Mouse (Mus musculus) C2C12 (cell line): ENCODE measurements at regions not wholly inside any gene's neighbourhood (a gene's known extent, or its start where the extent isn't known, plus 50 kb on each side); places are given as distances from the start of the nearest gene placed in this dataset.

Source experiments
- H3K27me3 ChIP-seq: one replicate; pipeline ENCODE4 v1.6.1; 2011; ENCODE audit not compliant: control insufficient read depth, insufficient read depth, insufficient read length
- H3K36me3 ChIP-seq: one replicate; pipeline ENCODE4 v1.6.1; 2011; ENCODE audit not compliant: control insufficient read depth, insufficient read depth
- H3K4me3 ChIP-seq: one replicate; pipeline ENCODE4 v1.5.1; 2011; ENCODE audit warnings: mild to moderate bottlenecking, control low read depth; ENCODE audit not compliant: poor library complexity, insufficient read depth, severe bottlenecking
- H3K79me2 ChIP-seq: one replicate; pipeline ENCODE4 v1.6.1; 2011; ENCODE audit not compliant: control insufficient read depth, insufficient read depth
- H3K79me3 ChIP-seq: one replicate; pipeline ENCODE4 v1.6.1; 2011; ENCODE audit warnings: low read depth, control low read depth
- H3ac ChIP-seq: one replicate; pipeline ENCODE3; 2011; ENCODE audit warnings: low read depth; ENCODE audit not compliant: control insufficient read depth, insufficient read length
- CEBPB ChIP-seq: IDR thresholded peaks from one replicate; pipeline ENCODE4 v1.6.1; 2011; ENCODE audit warnings: low read depth, mild to moderate bottlenecking, control low read depth, moderate library complexity
- CTCF ChIP-seq: IDR thresholded peaks from one replicate; pipeline ENCODE4 v1.5.1; 2011; ENCODE audit not compliant: control insufficient read depth, insufficient read depth, insufficient read length
- FOSL1 ChIP-seq: IDR thresholded peaks from one replicate; pipeline ENCODE4 v1.8.0; 2011; ENCODE audit warnings: mild to moderate bottlenecking, low read length; ENCODE audit not compliant: poor library complexity, insufficient read depth, severe bottlenecking
- MAX ChIP-seq: IDR thresholded peaks from one replicate; pipeline ENCODE4 v1.6.1; 2011; ENCODE audit warnings: mild to moderate bottlenecking, control low read depth
- MYOD1 ChIP-seq: IDR thresholded peaks from one replicate; pipeline ENCODE4 v1.6.1; 2011; ENCODE audit warnings: low read depth; ENCODE audit not compliant: control insufficient read depth, insufficient read length
- MYOG ChIP-seq: IDR thresholded peaks from one replicate; pipeline ENCODE4 v1.6.1; 2011; ENCODE audit not compliant: control insufficient read depth, insufficient read length; ENCODE audit errors: extremely low read depth
- USF1 ChIP-seq: IDR thresholded peaks from one replicate; pipeline ENCODE4 v1.6.1; 2011; ENCODE audit warnings: low read depth, mild to moderate bottlenecking, control low read depth, moderate library complexity

DNA sequence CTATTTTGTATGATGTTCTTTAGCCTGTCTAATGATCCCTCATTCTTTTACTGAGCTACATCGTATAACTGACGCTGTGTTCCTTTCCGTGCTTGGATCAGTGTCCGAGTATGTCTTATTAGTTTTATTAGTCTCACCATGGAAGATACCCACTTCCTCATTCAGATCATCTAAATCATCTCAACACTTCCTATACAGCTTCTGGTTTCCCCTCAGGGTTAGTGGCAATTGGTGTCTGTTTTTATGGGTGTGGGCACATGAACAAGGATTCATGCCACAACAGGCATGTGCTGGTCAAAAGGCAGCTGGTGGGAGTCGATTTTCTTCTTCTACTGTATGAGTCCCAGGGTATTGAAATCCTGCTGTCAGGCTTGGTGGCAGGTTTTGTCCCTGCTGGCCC lies 509.0 kb upstream of the Smim15 start:
- Histone ChIP-seq H3K79me3 (no peaks in the 10 kb centered on the region), H3K4me3 (no peak overlapping the region), H3ac (no peak overlapping the region), H3K36me3 (no peaks in the 10 kb centered on the region), H3K79me2 (no peaks in the 10 kb centered on the region), H3K27me3 (no peaks in the 10 kb centered on the region)
- TF ChIP-seq MYOG (no peak), MYOD1 (no peak), CTCF (no peak), MAX (no peak), CEBPB (no peak), USF1 (no peak), FOSL1 (no peak)

DNA sequence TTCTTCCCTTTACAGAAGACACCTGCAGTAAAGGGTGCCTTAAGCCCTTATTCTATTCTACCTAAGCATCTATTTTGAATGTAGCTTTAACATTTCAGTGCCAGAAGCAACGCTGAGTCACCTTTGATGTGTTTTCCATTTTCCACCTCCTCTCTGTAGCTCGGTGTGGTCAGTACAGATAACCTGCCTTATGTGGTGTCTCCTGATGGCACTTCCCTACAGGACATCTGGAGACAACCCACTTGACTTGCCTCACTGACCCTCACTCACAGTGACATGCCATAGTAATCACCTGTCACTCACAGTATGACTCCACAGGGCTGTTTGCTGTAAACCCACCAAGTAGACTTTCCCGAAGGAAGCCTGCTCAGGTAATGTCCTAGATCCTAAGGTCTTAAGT lies 510.9 kb upstream of the Smim15 start:
- Histone ChIP-seq H3K79me3 (no peaks in the 10 kb centered on the region), H3K27me3 (no peaks in the 10 kb centered on the region), H3K36me3 (no peaks in the 10 kb centered on the region), H3K4me3 (no peak overlapping the region), H3K79me2 (no peaks in the 10 kb centered on the region), H3ac (no peak overlapping the region)
- TF ChIP-seq FOSL1 (no peak), CEBPB (no peak), CTCF (no peak)

DNA sequence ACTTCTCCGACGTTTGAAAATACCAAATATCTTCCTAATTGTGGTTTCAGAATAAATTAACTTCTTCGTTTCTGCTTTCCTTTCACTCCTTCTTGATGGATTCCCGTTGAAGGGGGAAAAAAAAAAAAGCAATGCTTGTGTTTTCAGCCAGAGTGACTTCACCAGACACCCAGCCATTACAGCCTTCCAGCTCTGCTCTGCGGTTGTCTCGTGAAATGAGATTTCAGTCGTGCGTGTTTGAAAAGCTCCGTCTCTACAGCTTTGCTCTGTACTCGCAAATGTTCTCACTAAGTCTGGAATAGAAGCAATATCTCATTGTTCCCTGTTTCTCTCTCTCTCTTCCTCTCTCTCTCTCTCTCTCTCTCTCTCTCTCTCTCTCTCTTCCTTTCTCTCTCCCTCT lies 509.6 kb upstream of the Kif2a start:
- Histone ChIP-seq H3K27me3 (no peaks in the 10 kb centered on the region), H3ac (no peak overlapping the region), H3K4me3 (no peak overlapping the region), H3K79me3 (no peaks in the 10 kb centered on the region), H3K36me3 (no peaks in the 10 kb centered on the region), H3K79me2 (no peaks in the 10 kb centered on the region)
- no peak for TF ChIP-seq CTCF
- TF ChIP-seq MAX, result no peak
- no peak for TF ChIP-seq CEBPB
- no peak for TF ChIP-seq MYOD1
- no peak for TF ChIP-seq MYOG
- TF ChIP-seq USF1, result no peak
- no peak for TF ChIP-seq FOSL1

DNA sequence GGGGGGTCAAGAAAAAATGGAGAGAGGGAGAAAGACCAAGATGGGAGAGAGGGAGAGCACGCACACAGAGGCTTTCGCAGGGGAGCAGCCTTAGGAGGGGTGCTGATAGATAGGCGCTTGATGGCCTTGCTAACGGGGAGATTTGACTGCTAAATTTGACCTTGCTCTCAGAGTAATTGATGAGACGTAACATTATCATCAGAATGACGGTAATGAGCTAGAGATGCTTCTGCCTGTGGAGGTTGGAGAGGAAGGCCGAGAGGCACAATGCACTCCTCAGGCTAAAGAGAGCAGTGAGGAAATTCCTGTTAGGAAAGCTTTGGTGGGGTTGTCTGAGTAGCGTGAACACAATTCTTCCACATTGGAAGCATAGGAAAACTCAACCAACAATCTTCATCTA lies 509.1 kb upstream of the Kif2a start:
- Histone ChIP-seq H3ac (no peak overlapping the region), H3K79me3 (no peaks in the 10 kb centered on the region), H3K36me3 (no peaks in the 10 kb centered on the region), H3K79me2 (no peaks in the 10 kb centered on the region), H3K27me3 (no peaks in the 10 kb centered on the region), H3K4me3 (no peak overlapping the region)
- TF ChIP-seq MYOG, result no peak
- TF ChIP-seq CTCF, result no peak
- no peak for TF ChIP-seq MAX
- TF ChIP-seq CEBPB, result no peak
- TF ChIP-seq MYOD1, result no peak
- no peak for TF ChIP-seq FOSL1
- no peak for TF ChIP-seq USF1

DNA sequence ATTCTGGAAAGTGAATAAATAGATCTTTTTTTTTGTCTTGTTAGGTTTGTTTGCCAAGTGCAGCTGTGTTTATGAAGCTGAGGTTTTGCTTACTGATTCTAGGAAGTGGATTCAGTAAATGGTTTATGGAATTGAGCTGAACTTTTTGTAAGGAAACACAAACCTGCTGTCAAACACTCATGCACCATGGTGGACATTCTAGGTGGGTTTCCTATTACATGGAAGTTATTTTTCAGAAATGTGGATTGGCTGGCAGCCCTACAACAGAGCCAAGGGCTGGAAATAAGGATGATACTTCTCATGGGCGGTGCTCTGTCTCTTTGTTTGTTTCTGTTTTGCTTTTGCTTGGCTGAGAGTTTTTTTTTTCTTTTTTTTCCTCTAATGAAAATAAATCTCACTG lies 508.5 kb upstream of the Kif2a start:
- Histone ChIP-seq H3K79me2 (no peaks in the 10 kb centered on the region), H3ac (no peak overlapping the region)
- TF ChIP-seq USF1 (no peak), MYOG (no peak), MAX (no peak), FOSL1 (no peak), MYOD1 (no peak), CTCF (no peak), CEBPB (no peak)

DNA sequence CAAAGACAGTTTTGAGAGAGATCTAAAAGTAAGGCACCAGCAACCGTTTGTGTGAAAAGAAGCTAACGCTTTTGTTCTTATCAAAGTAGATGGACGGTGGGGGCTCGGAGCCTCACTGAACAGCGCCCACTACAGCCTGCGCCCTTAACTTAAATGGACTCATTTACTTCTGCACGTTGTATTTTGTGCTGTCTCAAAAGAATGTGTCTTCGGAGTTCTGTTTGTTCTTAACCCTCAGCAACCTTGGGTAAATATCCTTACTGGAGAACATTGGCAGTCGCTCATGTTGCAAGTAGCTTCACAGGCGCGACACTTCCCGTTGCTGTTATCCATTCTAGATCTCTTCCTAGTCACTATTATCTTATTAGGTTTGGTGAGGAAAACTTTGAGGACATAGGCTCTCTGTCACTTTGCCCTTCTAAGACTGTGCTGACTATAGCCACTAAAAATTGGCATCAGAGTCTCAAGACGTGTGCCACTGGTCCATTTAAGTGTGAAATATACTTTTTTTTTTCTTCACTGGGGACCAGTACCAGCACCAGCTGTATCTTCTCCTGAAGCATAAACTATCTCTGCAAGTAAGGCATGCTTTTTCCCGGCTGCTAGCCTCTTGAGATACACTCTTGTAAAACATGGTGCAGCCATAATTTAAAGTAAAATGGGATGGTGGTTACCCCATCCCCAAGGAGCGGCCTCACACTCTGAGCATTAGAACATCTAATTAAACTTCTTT lies 507.0 kb upstream of the Kif2a start:
- H3K27me3 ChIP-seq, result no peaks in the 10 kb centered on the region
- no peaks in the 10 kb centered on the region for H3K36me3 ChIP-seq
- H3K79me2 ChIP-seq, result no peaks in the 10 kb centered on the region
- H3K4me3 ChIP-seq, result no peak overlapping the region
- no peaks in the 10 kb centered on the region for H3K79me3 ChIP-seq
- H3ac ChIP-seq, result no peak overlapping the region
- TF ChIP-seq CEBPB (no peak), MYOD1 (no peak), CTCF (no peak), MYOG (no peak), USF1 (no peak), FOSL1 (no peak), MAX (no peak)

More for the DNA sequence above, 508.5 kb upstream of the Kif2a start:
- no peak overlapping the region for H3K4me3 ChIP-seq
- no peaks in the 10 kb centered on the region for H3K27me3 ChIP-seq
- H3K36me3 ChIP-seq, result no peaks in the 10 kb centered on the region
- H3K79me3 ChIP-seq, result no peaks in the 10 kb centered on the region
